Mouse (Mus musculus) liver, embryonic 18 days (tissue): ENCODE measurements around the gene Klhl26. TPM values are rescaled to one million over a fixed set of nuclear protein-coding genes. Genes with fewer than 3 reads are reported as not detected.

Experiments
- polyA plus RNA-seq: library from polyadenylated mRNA; depleted of rRNA; stranded (reverse); fragments of >200 nt; gene quantifications from 2 replicates; pipeline ENCODE4 v1.2.3, GENCODE M21; 2012; rRNA removed

The Klhl26 gene
- 7.9 and 9.8 TPM in 2 replicates for polyA plus RNA-seq

GRCm38 (mm10) chr8:70476333-70477268, at the start of gene Klhl26:
Gene Klhl26 (minus strand): TSS chr8:70476968.

GRCm38 (mm10) chr8:70510228-70510915, 33.6 kb upstream of the Klhl26 start, which contains the start of gene Uba52:
Gene Uba52 (minus strand): TSS chr8:70510801.

GRCm38 (mm10) chr8:70506328-70507026, 29.7 kb upstream of the Klhl26 start, which contains the start of gene Rex1bd:
Gene Rex1bd (minus strand): TSS chr8:70506752.

GRCm38 (mm10) chr8:70492664-70493640, 16.2 kb upstream of the Klhl26 start, which contains the start of gene Crlf1:
Gene Crlf1 (plus strand): TSS chr8:70493158.

GRCm38 (mm10) chr8:70486941-70487520, 10.3 kb upstream of the Klhl26 start, which contains the start of gene Tmem59l:
Gene Tmem59l (minus strand): TSS chr8:70487358.

GRCm38 (mm10) chr8:70439055-70439847, 37.5 kb downstream of the Klhl26 start, which contains the start of gene Crtc1:
Gene Crtc1 (minus strand): TSS chr8:70439579.

Other genes with a start within 250 kb of the Klhl26 start
- 12.9 and 16.4 TPM in 2 replicates for gene Sugp2, start 242.7 kb downstream of the Klhl26 start, polyA plus RNA-seq
- 7.8 and 7.9 TPM in 2 replicates for gene Armc6, start 242.5 kb downstream of the Klhl26 start, polyA plus RNA-seq
- gene Homer3, start 194.1 kb downstream of the Klhl26 start, polyA plus RNA-seq: 6.7 and 6.9 TPM in 2 replicates
- 16.9 and 18.1 TPM in 2 replicates for gene Ddx49, start 174.5 kb downstream of the Klhl26 start, polyA plus RNA-seq
- gene Cope, start 174.4 kb downstream of the Klhl26 start, polyA plus RNA-seq: 193 and 196 TPM in 2 replicates
- gene Cers1, start 161.2 kb downstream of the Klhl26 start, polyA plus RNA-seq: 0.07 and 0.09 TPM in 2 replicates
- gene Gdf1, start 147.2 kb downstream of the Klhl26 start, polyA plus RNA-seq: 0.05 TPM in 1 of 2 replicates, not detected in the other
- 9.1 and 10.4 TPM in 2 replicates for gene Upf1, start 123.7 kb downstream of the Klhl26 start, polyA plus RNA-seq
- 2.0 and 2.9 TPM in 2 replicates for gene Comp, start 103.4 kb downstream of the Klhl26 start, polyA plus RNA-seq
- 2.5 and 3.1 TPM in 2 replicates for gene Crtc1, start 37.4 kb downstream of the Klhl26 start, polyA plus RNA-seq
- 0.02 and 0.08 TPM in 2 replicates for gene Tmem59l, start 10.4 kb upstream of the Klhl26 start, polyA plus RNA-seq
- gene Crlf1, start 16.2 kb upstream of the Klhl26 start, polyA plus RNA-seq: 0.22 and 0.23 TPM in 2 replicates
- gene Rex1bd, start 29.8 kb upstream of the Klhl26 start, polyA plus RNA-seq: 43.3 and 47.6 TPM in 2 replicates
- 848 and 888 TPM in 2 replicates for gene Uba52, start 33.8 kb upstream of the Klhl26 start, polyA plus RNA-seq
- gene Fkbp8, start 50.8 kb upstream of the Klhl26 start, polyA plus RNA-seq: 154 and 168 TPM in 2 replicates
- 35.7 and 38.3 TPM in 2 replicates for gene Kxd1, start 51.0 kb upstream of the Klhl26 start, polyA plus RNA-seq
- 13.9 and 18.2 TPM in 2 replicates for gene Ell, start 62.5 kb upstream of the Klhl26 start, polyA plus RNA-seq
- 26.1 and 31.4 TPM in 2 replicates for gene Isyna1, start 117.4 kb upstream of the Klhl26 start, polyA plus RNA-seq
- gene Ssbp4, start 131.9 kb upstream of the Klhl26 start, polyA plus RNA-seq: 24.5 and 28.9 TPM in 2 replicates
- 8.3 and 9.3 TPM in 2 replicates for gene Lrrc25, start 139.2 kb upstream of the Klhl26 start, polyA plus RNA-seq
- gene Gdf15, start 155.5 kb upstream of the Klhl26 start, polyA plus RNA-seq: 3.7 and 6.3 TPM in 2 replicates
- 19.5 and 19.7 TPM in 2 replicates for gene Pgpep1, start 183.4 kb upstream of the Klhl26 start, polyA plus RNA-seq
- 71.8 and 85.1 TPM in 2 replicates for gene Lsm4, start 196.3 kb upstream of the Klhl26 start, polyA plus RNA-seq
- 48.4 and 51.5 TPM in 2 replicates for gene Jund, start 222.0 kb upstream of the Klhl26 start, polyA plus RNA-seq
- not detected in 2 replicates for gene Iqcn, start 226.5 kb upstream of the Klhl26 start, polyA plus RNA-seq
- gene Gm3336, start 241.6 kb upstream of the Klhl26 start, polyA plus RNA-seq: 0.02 and 0.05 TPM in 2 replicates
- gene Pde4c, start 246.8 kb upstream of the Klhl26 start, polyA plus RNA-seq: 6.5 and 7.5 TPM in 2 replicates